Mouse (Mus musculus): ENCODE data around the gene Emilin1.

Gene Emilin1

GRCm38 (mm10) chr5:30925217-30925616 is 12.0 kb downstream of the Emilin1 start:
- no peak for DNase-seq (ENCODE audit: low read depth, low spot score)

- no peak for DNase-seq (ENCODE audit: low read depth, low spot score)
Observed at GRCm38 (mm10) chr5:30926073-30926472, 12.9 kb downstream of the Emilin1 start.

GRCm38 (mm10) chr5:30927945-30928529 is 14.8 kb downstream of the Emilin1 start:
- DNase-seq (ENCODE audit: low read depth, low spot score) = no peak

GRCm38 (mm10) chr5:30930121-30930520 is 16.9 kb downstream of the Emilin1 start:
- no peak for DNase-seq (ENCODE audit: low read depth, low spot score)

GRCm38 (mm10) chr5:30930846-30931245 is 17.6 kb downstream of the Emilin1 start:
- no peak for DNase-seq (ENCODE audit: low read depth, low spot score)

- no peak for DNase-seq (ENCODE audit: low read depth, low spot score)
Observed at GRCm38 (mm10) chr5:30931378-30931777, 18.2 kb downstream of the Emilin1 start.

GRCm38 (mm10) chr5:30933705-30934104 is 20.5 kb downstream of the Emilin1 start:
- DNase-seq (ENCODE audit: low read depth, low spot score) = no peak

- no peak for DNase-seq (ENCODE audit: low read depth, low spot score)
Observed at GRCm38 (mm10) chr5:30934725-30935461, 21.7 kb downstream of the Emilin1 start.

GRCm38 (mm10) chr5:30943004-30943403 is 29.8 kb downstream of the Emilin1 start:
- DNase-seq (ENCODE audit: low read depth, low spot score) = no peak

GRCm38 (mm10) chr5:30944344-30944743 is 31.1 kb downstream of the Emilin1 start:
- no peak for DNase-seq (ENCODE audit: low read depth, low spot score)

- no peak for DNase-seq (ENCODE audit: low read depth, low spot score)
Observed at GRCm38 (mm10) chr5:30944956-30945781, 32.0 kb downstream of the Emilin1 start, which contains the start of gene Cgref1. Gene Cgref1, minus strand, starts transcription at chr5:30945591.

- DNase-seq (ENCODE audit: low read depth, low spot score) = no peak
Observed at GRCm38 (mm10) chr5:30948620-30949019, 35.4 kb downstream of the Emilin1 start.

GRCm38 (mm10) chr5:30949654-30950326 is 36.6 kb downstream of the Emilin1 start:
- peak; percentile 68 for DNase-seq (ENCODE audit: low read depth, low spot score)

- DNase-seq (ENCODE audit: low read depth, low spot score) = no peak
Observed at GRCm38 (mm10) chr5:30950451-30950850, 37.2 kb downstream of the Emilin1 start.

GRCm38 (mm10) chr5:30950922-30951321 is 37.7 kb downstream of the Emilin1 start:
- DNase-seq (ENCODE audit: low read depth, low spot score) = no peak

- DNase-seq (ENCODE audit: low read depth, low spot score) = no peak
Observed at GRCm38 (mm10) chr5:30951706-30952105, 38.5 kb downstream of the Emilin1 start.

GRCm38 (mm10) chr5:30952551-30952950 is 39.3 kb downstream of the Emilin1 start:
- no peak for DNase-seq (ENCODE audit: low read depth, low spot score)

GRCm38 (mm10) chr5:30954065-30954464 is 40.9 kb downstream of the Emilin1 start:
- DNase-seq (ENCODE audit: low read depth, low spot score) = no peak

GRCm38 (mm10) chr5:30954556-30954955 is 41.4 kb downstream of the Emilin1 start:
- DNase-seq (ENCODE audit: low read depth, low spot score) = no peak

GRCm38 (mm10) chr5:30955751-30956150 is 42.5 kb downstream of the Emilin1 start:
- no peak for DNase-seq (ENCODE audit: low read depth, low spot score)

GRCm38 (mm10) chr5:30957891-30958290 is 44.7 kb downstream of the Emilin1 start:
- no peak for DNase-seq (ENCODE audit: low read depth, low spot score)

Measured in brain, embryonic 18.5 days (tissue).